Mouse (Mus musculus) adrenal gland, adult (tissue): ENCODE results near the gene Samd4b.
"Not testable (repeated sequence)": the region's sequence is repeated elsewhere in the genome, so short reads cannot be mapped to it uniquely, and the experiment has no call there.

Experiments
- DNase-seq, 2 experiments: peaks; one replicate each; pipeline ENCODE4 v3.0.0; 2022 to 2023; ENCODE audit warnings: low spot score in 1 of 2; ENCODE audit not compliant: inconsistent age in 2 of 2

Samd4b gene

GRCm38 (mm10) chr7:28562951-28563350 is 35.0 kb downstream of the Samd4b start:
- no peak for DNase-seq

- DNase-seq = no peak
Observed at GRCm38 (mm10) chr7:28562371-28562770, 35.6 kb downstream of the Samd4b start.

GRCm38 (mm10) chr7:28561967-28562366 is 36.0 kb downstream of the Samd4b start:
- DNase-seq = no peak

- DNase-seq = no peak
Observed at GRCm38 (mm10) chr7:28560856-28561255, 37.1 kb downstream of the Samd4b start.

- peak in 1 of 2 experiments; percentile 69 for DNase-seq
Observed at GRCm38 (mm10) chr7:28558486-28558885, 39.5 kb downstream of the Samd4b start.

GRCm38 (mm10) chr7:28557708-28558107 is 40.2 kb downstream of the Samd4b start:
- no peak for DNase-seq

- DNase-seq = no peak
Observed at GRCm38 (mm10) chr7:28557069-28557468, 40.9 kb downstream of the Samd4b start.

GRCm38 (mm10) chr7:28555939-28556535 is 41.9 kb downstream of the Samd4b start:
- DNase-seq = no peak

GRCm38 (mm10) chr7:28553076-28553475 is 44.9 kb downstream of the Samd4b start:
- DNase-seq = peak in 1 of 2 experiments; percentile 57

- no peak for DNase-seq
Observed at GRCm38 (mm10) chr7:28547628-28548027, 50.3 kb downstream of the Samd4b start.

GRCm38 (mm10) chr7:28547154-28547553 is 50.8 kb downstream of the Samd4b start, which contains the start of gene Nccrp1:
TSS of gene Nccrp1 (minus strand) at chr7:28547254.
- DNase-seq = no peak

- no peak for DNase-seq
Observed at GRCm38 (mm10) chr7:28546649-28547048, 51.3 kb downstream of the Samd4b start.

- DNase-seq = no peak
Observed at GRCm38 (mm10) chr7:28545891-28546210, 52.1 kb downstream of the Samd4b start.

GRCm38 (mm10) chr7:28545048-28545890 is 52.7 kb downstream of the Samd4b start:
- peak in 1 of 2 experiments; percentile 52 for DNase-seq

- peak in 1 of 2 experiments; percentile 67 for DNase-seq
Observed at GRCm38 (mm10) chr7:28544051-28544601, 53.8 kb downstream of the Samd4b start.

GRCm38 (mm10) chr7:28540526-28540925 is 57.4 kb downstream of the Samd4b start, which contains the start of gene Sycn:
TSS of gene Sycn (plus strand) at chr7:28540885.
- DNase-seq = no peak

GRCm38 (mm10) chr7:28538886-28539285 is 59.1 kb downstream of the Samd4b start:
- not testable (repeated sequence) for DNase-seq

- no peak for DNase-seq
Observed at GRCm38 (mm10) chr7:28532005-28532404, 65.9 kb downstream of the Samd4b start.

- peak; percentile 86 to 95 for DNase-seq
Observed at GRCm38 (mm10) chr7:28527922-28528719, 69.8 kb downstream of the Samd4b start.

- not testable (repeated sequence) for DNase-seq
Observed at GRCm38 (mm10) chr7:28522536-28522935, 75.4 kb downstream of the Samd4b start, which contains the start of gene Ifnl3. TSS of gene Ifnl3 (plus strand) at chr7:28522836.

GRCm38 (mm10) chr7:28511441-28511840 is 86.5 kb downstream of the Samd4b start:
- DNase-seq = no peak
